Mouse (Mus musculus) liver, postnatal 0 days (tissue): ENCODE measurements around the gene Spink2.

Experiments
- CTCF ChIP-seq: sonication (generic); IDR thresholded peaks from 2 replicates; pipeline ENCODE4 v1.5.1; 2016; ENCODE audit warnings: antibody characterized with exemption, low read depth
- EP300 ChIP-seq: IDR thresholded peaks from 2 replicates; pipeline ENCODE4 v1.6.1; 2016; ENCODE audit warnings: antibody characterized with exemption, low read depth, mild to moderate bottlenecking

GRCm38 (mm10) chr5:77260141-77260540, 48.9 kb upstream of the Spink2 start:
- TF ChIP-seq CTCF (no peak), EP300 (no peak)
